Mouse (Mus musculus): Measurements from ENCODE around the gene Dusp8. TPM values are rescaled to one million over a fixed set of nuclear protein-coding genes. Genes with fewer than 3 reads are reported as not detected.

Gene Dusp8
- polyA plus RNA-seq, 2 experiments: 3.5 to 4.1 TPM

DNA sequence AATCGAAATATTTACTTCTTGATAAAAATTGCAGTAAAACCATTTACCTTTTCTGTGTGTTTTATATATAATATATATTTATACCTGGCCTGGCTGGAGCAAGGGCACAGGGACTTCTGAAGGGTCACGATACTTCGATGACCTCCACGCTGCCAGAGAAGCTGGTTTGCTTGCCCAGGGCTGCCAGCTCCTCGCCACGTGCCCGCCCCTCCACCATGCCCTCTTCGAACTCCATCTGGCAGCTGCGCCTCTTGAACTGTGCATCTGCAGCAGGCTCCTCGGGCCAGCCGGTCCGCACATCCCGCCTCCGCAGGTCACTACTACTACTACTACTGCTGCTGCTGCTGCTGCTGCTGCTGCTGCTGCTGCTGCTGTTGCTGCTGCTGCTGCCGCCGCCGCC lies 13.9 kb downstream of the Dusp8 start:
- H3K4me3 ChIP-seq (replicated peaks; ENCODE audit: low read length): peak overlapping the region; percentile 31
- no peaks in the 10 kb centered on the region for H3K9me3 ChIP-seq (ENCODE audit: control insufficient read depth, low read length)
- 23% methylated on average over 14 of the region's 17 CpGs for WGBS
- TF ChIP-seq POLR2A (IDR thresholded peaks at IDR 0.05; ENCODE audit: borderline replicate concordance, extremely low read depth, insufficient read depth, insufficient read length): no peak
- peak overlapping the region; percentile 49 for H3K4me2 ChIP-seq (replicated peaks; ENCODE audit: low read depth, low read length, severe bottlenecking)
- H3K27ac ChIP-seq (replicated peaks; ENCODE audit: low read depth, low read length): no peak overlapping the region
- peak overlapping the region; percentile 44; the same call in 1 of the 2 replicates for H3K9ac ChIP-seq (ENCODE audit: low read depth, low read length, severe bottlenecking)
- peaks cover 10% of the 10 kb centered on the region for H3K4me1 ChIP-seq (ENCODE audit: control insufficient read depth, insufficient read depth, low read length)
- DNase-seq (ENCODE audit: low spot score) (no peak), ATAC-seq (ENCODE audit: low FRiP score, low read depth) (no peak)
- H3K27me3 ChIP-seq (ENCODE audit: control insufficient read depth, insufficient read depth, low read length): peaks cover 57% of the 10 kb centered on the region
- peaks cover 4% of the 10 kb centered on the region; the same call in 1 of the 2 replicates for H3K36me3 ChIP-seq (ENCODE audit: control insufficient read depth, insufficient read depth, low read length)

DNA sequence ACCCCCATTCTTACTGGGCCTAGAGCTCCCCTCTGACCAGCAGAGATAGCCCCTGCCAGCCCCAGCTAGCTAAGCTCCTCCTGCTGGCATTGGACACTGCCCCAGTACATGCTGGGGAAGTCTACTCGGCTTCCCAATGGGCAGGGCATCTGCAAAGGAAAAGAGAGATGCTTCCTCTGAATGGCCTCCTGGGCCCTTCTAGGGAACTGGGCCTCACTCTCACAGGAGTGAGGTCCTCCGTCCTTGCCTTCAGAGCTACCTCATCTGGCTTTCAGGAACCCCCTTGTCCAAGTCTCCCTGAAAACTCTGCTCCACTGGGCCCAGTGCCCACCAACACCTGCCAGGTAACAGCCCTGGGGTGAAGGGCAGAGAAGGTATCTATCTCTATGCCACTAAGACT lies 14.8 kb downstream of the Dusp8 start:
- Histone ChIP-seq H3K36me3 (ENCODE audit: control insufficient read depth, insufficient read depth, low read length) (peaks cover 4% of the 10 kb centered on the region; the same call in 1 of the 2 replicates), H3K9me3 (ENCODE audit: control insufficient read depth, low read length) (no peaks in the 10 kb centered on the region), H3K27me3 (ENCODE audit: control insufficient read depth, insufficient read depth, low read length) (peaks cover 57% of the 10 kb centered on the region), H3K4me2 (replicated peaks; ENCODE audit: low read depth, low read length, severe bottlenecking) (no peak overlapping the region), H3K4me1 (ENCODE audit: control insufficient read depth, insufficient read depth, low read length) (peaks cover 10% of the 10 kb centered on the region), H3K27ac (replicated peaks; ENCODE audit: low read depth, low read length) (no peak overlapping the region), H3K4me3 (replicated peaks; ENCODE audit: low read length) (no peak overlapping the region), H3K9ac (ENCODE audit: low read depth, low read length, severe bottlenecking) (no peak overlapping the region)
- no peak for DNase-seq (ENCODE audit: low spot score)
- TF ChIP-seq POLR2A (IDR thresholded peaks at IDR 0.05; ENCODE audit: borderline replicate concordance, extremely low read depth, insufficient read depth, insufficient read length): no peak
- ATAC-seq (ENCODE audit: low FRiP score, low read depth): no peak
- WGBS: 52% methylated on average over 2 of the region's 2 CpGs

DNA sequence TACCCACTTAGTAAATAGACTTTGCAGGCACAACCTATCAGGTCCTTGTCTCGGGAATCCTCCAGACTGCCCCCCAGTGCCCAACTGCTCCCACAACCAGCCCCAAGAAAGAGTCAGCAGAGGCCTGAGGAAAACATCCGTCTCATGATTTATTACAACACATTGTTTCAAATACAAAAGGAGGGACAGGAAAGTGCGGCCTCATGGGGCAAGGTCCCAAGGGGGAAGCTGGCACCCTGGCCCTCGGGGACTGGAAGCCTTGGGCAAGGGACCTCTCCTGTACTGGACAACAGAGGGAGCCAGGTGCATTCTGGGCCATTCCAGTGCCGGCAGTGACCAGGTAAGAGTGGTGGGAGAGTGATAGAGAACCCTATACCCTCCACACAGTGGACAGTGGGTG lies 16.3 kb downstream of the Dusp8 start:
- ATAC-seq (ENCODE audit: low FRiP score, low read depth) (no peak), DNase-seq (ENCODE audit: low spot score) (no peak)
- Histone ChIP-seq H3K36me3 (ENCODE audit: control insufficient read depth, insufficient read depth, low read length) (peaks cover 4% of the 10 kb centered on the region; the same call in 1 of the 2 replicates), H3K4me1 (ENCODE audit: control insufficient read depth, insufficient read depth, low read length) (peaks cover 7% of the 10 kb centered on the region), H3K9me3 (ENCODE audit: control insufficient read depth, low read length) (no peaks in the 10 kb centered on the region), H3K27ac (replicated peaks; ENCODE audit: low read depth, low read length) (no peak overlapping the region), H3K4me2 (replicated peaks; ENCODE audit: low read depth, low read length, severe bottlenecking) (no peak overlapping the region), H3K27me3 (ENCODE audit: control insufficient read depth, insufficient read depth, low read length) (peaks cover 48% of the 10 kb centered on the region), H3K9ac (ENCODE audit: low read depth, low read length, severe bottlenecking) (no peak overlapping the region), H3K4me3 (replicated peaks; ENCODE audit: low read length) (no peak overlapping the region)
- TF ChIP-seq POLR2A (IDR thresholded peaks at IDR 0.05; ENCODE audit: borderline replicate concordance, extremely low read depth, insufficient read depth, insufficient read length): no peak
- 59% methylated on average over 5 of the region's 5 CpGs for WGBS

DNA sequence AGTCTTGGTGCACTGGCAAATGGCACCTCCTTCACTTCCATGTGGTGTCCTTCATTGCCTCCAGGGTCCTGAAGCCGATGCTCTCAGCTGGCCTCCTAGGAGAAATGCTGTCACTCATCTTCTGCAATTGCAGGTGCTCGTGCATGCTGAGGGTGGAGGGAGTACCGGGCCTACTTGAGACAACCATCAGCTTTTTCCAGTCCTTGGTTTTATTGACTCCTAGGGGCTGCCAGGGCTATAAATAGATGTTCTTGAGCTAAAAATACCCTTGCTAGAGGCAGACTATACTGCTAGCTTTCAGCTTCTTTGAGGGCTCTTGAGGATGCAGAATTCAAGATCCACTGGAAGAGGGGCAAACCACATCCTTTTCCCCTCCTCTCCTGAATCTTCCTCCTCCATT lies 18.5 kb downstream of the Dusp8 start:
- no peak for TF ChIP-seq POLR2A (IDR thresholded peaks at IDR 0.05; ENCODE audit: borderline replicate concordance, extremely low read depth, insufficient read depth, insufficient read length)
- 69% methylated on average over 3 of the region's 3 CpGs for WGBS

DNA sequence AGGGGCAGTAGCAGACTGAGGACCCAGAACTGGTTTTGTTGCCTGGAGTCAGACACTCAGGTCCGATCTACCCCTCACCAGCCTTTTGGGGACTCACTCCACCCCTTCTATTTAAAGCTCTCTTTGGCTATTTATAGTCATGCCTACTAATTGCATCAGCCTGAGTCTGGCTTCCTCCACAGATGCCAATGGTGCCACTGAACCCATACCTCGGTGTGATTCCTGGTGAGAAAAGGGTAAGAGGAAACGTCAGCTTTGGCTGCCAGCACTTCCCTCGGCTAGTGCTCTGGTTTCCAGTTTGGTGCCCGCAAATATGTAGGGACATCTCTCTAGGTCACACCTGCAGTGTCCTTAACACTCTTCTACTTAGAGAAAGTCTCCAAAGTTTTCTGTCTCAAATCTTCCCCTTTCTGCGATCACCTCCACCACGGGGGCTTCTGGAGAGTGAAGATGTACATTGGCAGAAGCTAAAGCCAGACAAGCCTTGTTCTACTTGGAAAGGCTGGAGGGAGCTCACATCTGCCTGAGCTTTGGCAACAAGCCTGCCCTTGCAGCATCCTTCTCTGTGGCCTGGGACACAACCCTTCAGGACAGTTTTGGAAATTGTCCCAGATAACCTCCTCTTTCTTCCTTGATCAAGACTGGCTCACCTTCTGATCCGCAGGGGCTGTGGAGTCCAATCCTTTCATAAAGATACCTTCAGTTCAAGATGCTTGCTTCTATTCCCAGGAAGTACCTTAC lies 21.3 kb downstream of the Dusp8 start:
- Histone ChIP-seq H3K4me3 (replicated peaks; ENCODE audit: low read length) (no peak overlapping the region), H3K4me2 (replicated peaks; ENCODE audit: low read depth, low read length, severe bottlenecking) (no peak overlapping the region), H3K36me3 (ENCODE audit: control insufficient read depth, insufficient read depth, low read length) (no peaks in the 10 kb centered on the region), H3K9ac (ENCODE audit: low read depth, low read length, severe bottlenecking) (no peak overlapping the region), H3K27me3 (ENCODE audit: control insufficient read depth, insufficient read depth, low read length) (peaks cover 11% of the 10 kb centered on the region), H3K27ac (replicated peaks; ENCODE audit: low read depth, low read length) (no peak overlapping the region), H3K9me3 (ENCODE audit: control insufficient read depth, low read length) (no peaks in the 10 kb centered on the region), H3K4me1 (ENCODE audit: control insufficient read depth, insufficient read depth, low read length) (no peaks in the 10 kb centered on the region)
- TF ChIP-seq POLR2A (IDR thresholded peaks at IDR 0.05; ENCODE audit: borderline replicate concordance, extremely low read depth, insufficient read depth, insufficient read length): no peak
- no peak for ATAC-seq (ENCODE audit: low FRiP score, low read depth)
- no peak for DNase-seq (ENCODE audit: low spot score)
- 67% methylated on average over 8 of the region's 8 CpGs for WGBS

More for the DNA sequence above, 18.5 kb downstream of the Dusp8 start:
- Histone ChIP-seq H3K4me2 (replicated peaks; ENCODE audit: low read depth, low read length, severe bottlenecking) (no peak overlapping the region), H3K36me3 (ENCODE audit: control insufficient read depth, insufficient read depth, low read length) (peaks cover under 1% of the 10 kb centered on the region; the same call in 1 of the 2 replicates), H3K9ac (ENCODE audit: low read depth, low read length, severe bottlenecking) (no peak overlapping the region), H3K4me1 (ENCODE audit: control insufficient read depth, insufficient read depth, low read length) (no peaks in the 10 kb centered on the region; the same call in 1 of the 2 replicates), H3K9me3 (ENCODE audit: control insufficient read depth, low read length) (no peaks in the 10 kb centered on the region), H3K4me3 (replicated peaks; ENCODE audit: low read length) (no peak overlapping the region), H3K27ac (replicated peaks; ENCODE audit: low read depth, low read length) (no peak overlapping the region), H3K27me3 (ENCODE audit: control insufficient read depth, insufficient read depth, low read length) (peaks cover 26% of the 10 kb centered on the region)
- no peak for ATAC-seq (ENCODE audit: low FRiP score, low read depth)
- DNase-seq (ENCODE audit: low spot score): no peak

All from limb, embryonic 14.5 days (tissue).